Mouse (Mus musculus): ENCODE results near the gene Nell2.

The Nell2 gene

GRCm38 (mm10) chr15:95473976-95474375 is 54.4 kb downstream of the Nell2 start:
- no peak for DNase-seq (ENCODE audit: low spot score)

GRCm38 (mm10) chr15:95467195-95467594 is 61.2 kb downstream of the Nell2 start:
- no peak for DNase-seq (ENCODE audit: low spot score)

GRCm38 (mm10) chr15:95460041-95460566 is 68.3 kb downstream of the Nell2 start:
- DNase-seq (ENCODE audit: low spot score): no peak

GRCm38 (mm10) chr15:95444586-95444985 is 83.8 kb downstream of the Nell2 start:
- no peak for DNase-seq (ENCODE audit: low spot score)

GRCm38 (mm10) chr15:95437740-95438139 is 90.6 kb downstream of the Nell2 start:
- DNase-seq (ENCODE audit: low spot score): no peak

GRCm38 (mm10) chr15:95436261-95436660 is 92.1 kb downstream of the Nell2 start:
- DNase-seq (ENCODE audit: low spot score): no peak

GRCm38 (mm10) chr15:95431156-95431799 is 97.1 kb downstream of the Nell2 start:
- no peak for DNase-seq (ENCODE audit: low spot score)

- no peak for DNase-seq (ENCODE audit: low spot score)
Measured at GRCm38 (mm10) chr15:95430000-95430399, 98.4 kb downstream of the Nell2 start.

GRCm38 (mm10) chr15:95428003-95428663 is 100.2 kb downstream of the Nell2 start:
- no peak for DNase-seq (ENCODE audit: low spot score)

GRCm38 (mm10) chr15:95425085-95425484 is 103.3 kb downstream of the Nell2 start:
- DNase-seq (ENCODE audit: low spot score): no peak

GRCm38 (mm10) chr15:95422226-95422950 is 106.0 kb downstream of the Nell2 start:
- DNase-seq (ENCODE audit: low spot score): no peak

GRCm38 (mm10) chr15:95418641-95419040 is 109.7 kb downstream of the Nell2 start:
- no peak for DNase-seq (ENCODE audit: low spot score)

- no peak for DNase-seq (ENCODE audit: low spot score)
Measured at GRCm38 (mm10) chr15:95411949-95412741, 116.2 kb downstream of the Nell2 start.

- no peak for DNase-seq (ENCODE audit: low spot score)
Measured at GRCm38 (mm10) chr15:95410213-95410843, 118.0 kb downstream of the Nell2 start.

- DNase-seq (ENCODE audit: low spot score): no peak
Measured at GRCm38 (mm10) chr15:95390347-95390746, 138.0 kb downstream of the Nell2 start.

- DNase-seq (ENCODE audit: low spot score): no peak
Measured at GRCm38 (mm10) chr15:95388950-95389349, 139.4 kb downstream of the Nell2 start.

- DNase-seq (ENCODE audit: low spot score): no peak
Measured at GRCm38 (mm10) chr15:95380859-95381258, 147.5 kb downstream of the Nell2 start.

- no peak for DNase-seq (ENCODE audit: low spot score)
Measured at GRCm38 (mm10) chr15:95370720-95371395, 157.5 kb downstream of the Nell2 start.

GRCm38 (mm10) chr15:95368185-95368584 is 160.2 kb downstream of the Nell2 start:
- no peak for DNase-seq (ENCODE audit: low spot score)

GRCm38 (mm10) chr15:95366506-95366905 is 161.9 kb downstream of the Nell2 start:
- DNase-seq (ENCODE audit: low spot score): no peak

- DNase-seq (ENCODE audit: low spot score): no peak
Measured at GRCm38 (mm10) chr15:95354806-95355205, 173.6 kb downstream of the Nell2 start.

Measured in ovary, postnatal 14 days (tissue).